Mouse (Mus musculus) testis, adult 2 months (tissue): Measurements from ENCODE around the gene Hoxb5. TPM values are rescaled to one million over a fixed set of nuclear protein-coding genes. Genes with fewer than 3 reads are reported as not detected.

ENCODE experiments used
- H3K27ac ChIP-seq: fragments of 200-500 bp; 2 replicates; pipeline ENCODE4 v1.5.1; 2012; ENCODE audit warnings: low read depth, low read length; ENCODE audit not compliant: control insufficient read depth, insufficient read depth
- H3K27me3 ChIP-seq: fragments of 200-500 bp; 2 replicates; pipeline ENCODE4 v1.6.1; 2012; ENCODE audit warnings: mild to moderate bottlenecking, low read length, moderate library complexity; ENCODE audit not compliant: control insufficient read depth, insufficient read depth
- H3K36me3 ChIP-seq: fragments of 200-500 bp; 2 replicates; pipeline ENCODE4 v1.6.1; 2012; ENCODE audit warnings: mild to moderate bottlenecking, low read length; ENCODE audit not compliant: control insufficient read depth, insufficient read depth
- H3K4me1 ChIP-seq: fragments of 200-500 bp; 2 replicates; pipeline ENCODE4 v1.6.1; 2012; ENCODE audit warnings: low read length; ENCODE audit not compliant: control insufficient read depth, insufficient read depth
- H3K4me3 ChIP-seq: fragments of 200-500 bp; 2 replicates; pipeline ENCODE4 v1.5.1; 2012; ENCODE audit warnings: low read depth, mild to moderate bottlenecking, low read length, moderate library complexity, mixed read lengths; ENCODE audit not compliant: control insufficient read depth
- CTCF ChIP-seq: fragments of 200-500 bp; IDR thresholded peaks from 2 replicates; pipeline ENCODE4 v1.5.1; 2012; ENCODE audit warnings: low read depth, mild to moderate bottlenecking, inconsistent platforms, low read length, moderate library complexity; ENCODE audit not compliant: control insufficient read depth, insufficient read depth, insufficient replicate concordance
- POLR2A ChIP-seq: fragments of 200-500 bp; IDR thresholded peaks from 2 replicates; pipeline ENCODE4 v1.6.1; 2012; ENCODE audit warnings: low read depth, mild to moderate bottlenecking, inconsistent platforms, low read length, moderate library complexity; ENCODE audit not compliant: control insufficient read depth
- polyA plus RNA-seq: library from polyadenylated mRNA; depleted of rRNA; stranded (reverse); fragments of >200 nt; gene quantifications from 2 replicates; pipeline ENCODE4 v1.2.3, GENCODE M21; 2012; rRNA removed

The Hoxb5 gene
- polyA plus RNA-seq, 1 experiment, result 0.14 TPM

GRCm38 (mm10) chr11:96351831-96352230 lies 48.7 kb downstream of the Hoxb5 start:
- Histone ChIP-seq H3K27ac (no peak overlapping the region), H3K36me3 (no peaks in the 10 kb centered on the region), H3K4me1 (peaks cover 6% of the 10 kb centered on the region), H3K4me3 (no peak overlapping the region; the same call in 1 of the 2 replicates), H3K27me3 (peaks cover 7% of the 10 kb centered on the region)
- TF ChIP-seq CTCF, result no peak
- no peak for TF ChIP-seq POLR2A

- H3K36me3 ChIP-seq, result no peaks in the 10 kb centered on the region
- TF ChIP-seq CTCF (no peak), POLR2A (no peak)
- H3K27ac ChIP-seq, result no peak overlapping the region
- peaks cover 7% of the 10 kb centered on the region for H3K27me3 ChIP-seq
- peaks cover 6% of the 10 kb centered on the region for H3K4me1 ChIP-seq
- peak overlapping the region; percentile 42 for H3K4me3 ChIP-seq
Measured at GRCm38 (mm10) chr11:96352691-96353521, 49.8 kb downstream of the Hoxb5 start.

GRCm38 (mm10) chr11:96353522-96353841 lies 50.3 kb downstream of the Hoxb5 start:
- Histone ChIP-seq H3K4me1 (peaks cover 6% of the 10 kb centered on the region), H3K36me3 (no peaks in the 10 kb centered on the region), H3K27me3 (peaks cover 7% of the 10 kb centered on the region), H3K27ac (no peak overlapping the region), H3K4me3 (peak overlapping the region; percentile 42)
- TF ChIP-seq CTCF (no peak), POLR2A (no peak)

- no peak for TF ChIP-seq CTCF
- TF ChIP-seq POLR2A, result no peak
- Histone ChIP-seq H3K4me1 (peaks cover 6% of the 10 kb centered on the region), H3K36me3 (no peaks in the 10 kb centered on the region), H3K27me3 (peaks cover 7% of the 10 kb centered on the region), H3K4me3 (no peak overlapping the region; the same call in 1 of the 2 replicates), H3K27ac (no peak overlapping the region)
Measured at GRCm38 (mm10) chr11:96353939-96354338, 50.8 kb downstream of the Hoxb5 start.

- Histone ChIP-seq H3K27me3 (peaks cover 7% of the 10 kb centered on the region), H3K4me1 (peaks cover 6% of the 10 kb centered on the region), H3K4me3 (peak overlapping the region; percentile 57), H3K27ac (no peak overlapping the region), H3K36me3 (no peaks in the 10 kb centered on the region)
- no peak for TF ChIP-seq POLR2A
- TF ChIP-seq CTCF, result no peak
Measured at GRCm38 (mm10) chr11:96354376-96354775, 51.2 kb downstream of the Hoxb5 start.

GRCm38 (mm10) chr11:96354801-96355311 lies 51.7 kb downstream of the Hoxb5 start:
- Histone ChIP-seq H3K4me1 (peaks cover 6% of the 10 kb centered on the region), H3K27me3 (peaks cover 7% of the 10 kb centered on the region), H3K27ac (no peak overlapping the region)

More at GRCm38 (mm10) chr11:96354801-96355311, 51.7 kb downstream of the Hoxb5 start:
- Histone ChIP-seq H3K36me3 (no peaks in the 10 kb centered on the region), H3K4me3 (peak overlapping the region; percentile 57)
- TF ChIP-seq CTCF (no peak), POLR2A (no peak)

Other genes with a start within 250 kb of the Hoxb5 start
- gene Ube2z, start 237.9 kb upstream of the Hoxb5 start, polyA plus RNA-seq, result 19.1 and 21.2 TPM in 2 replicates
- gene Atp5g1, start 227.7 kb upstream of the Hoxb5 start, polyA plus RNA-seq, result 234 and 248 TPM in 2 replicates
- gene Calcoco2, start 191.4 kb upstream of the Hoxb5 start, polyA plus RNA-seq, result 0.08 and 0.15 TPM in 2 replicates
- 90.4 and 94.5 TPM in 2 replicates for gene Ttll6, start 169.6 kb upstream of the Hoxb5 start, polyA plus RNA-seq
- 0.04 TPM in 2 replicates for gene Hoxb13, start 109.0 kb upstream of the Hoxb5 start, polyA plus RNA-seq
- gene Hoxb9, start 31.9 kb upstream of the Hoxb5 start, polyA plus RNA-seq, result 0.36 and 1.0 TPM in 2 replicates
- gene Hoxb8, start 21.4 kb upstream of the Hoxb5 start, polyA plus RNA-seq, result 0.11 and 6.9 TPM in 2 replicates
- 1.6 TPM in 1 of 2 replicates, not detected in the other for gene Hoxb7, start 16.7 kb upstream of the Hoxb5 start, polyA plus RNA-seq
- gene Hoxb6, start 10.9 kb upstream of the Hoxb5 start, polyA plus RNA-seq, result 0.15 and 3.4 TPM in 2 replicates
- gene Hoxb4, start 14.9 kb downstream of the Hoxb5 start, polyA plus RNA-seq, result 0.07 and 1.3 TPM in 2 replicates
- gene Hoxb3, start 20.0 kb downstream of the Hoxb5 start, polyA plus RNA-seq, result 5.6 and 6.7 TPM in 2 replicates
- 0.20 and 1.2 TPM in 2 replicates for gene Hoxb2, start 47.2 kb downstream of the Hoxb5 start, polyA plus RNA-seq
- gene Hoxb1, start 62.4 kb downstream of the Hoxb5 start, polyA plus RNA-seq, result not detected in 2 replicates
- 1.5 and 2.3 TPM in 2 replicates for gene Skap1, start 161.3 kb downstream of the Hoxb5 start, polyA plus RNA-seq